Comparison of ENCODE assay signal across 8 mouse cellular contexts in genomic region chr5:123609843-123610242, GRCm38 (mm10). TPM values are rescaled to one million over a fixed set of nuclear protein-coding genes. Genes with fewer than 3 reads are reported as not detected.
DNase-seq lines count a peak whose midpoint lies in the region; ATAC-seq and TF ChIP-seq lines count a peak whose summit lies in the region.

No protein-coding gene starts in this region.

- no peaks in the 10 kb centered on the region for H3K27me3 ChIP-seq in kidney, adult 2 months (replicated peaks; ENCODE audit: control insufficient read depth, insufficient read depth, low read length)
- H3K27me3 ChIP-seq in kidney, embryonic 15.5 days: no peaks in the 10 kb centered on the region
- H3K27me3 ChIP-seq in midbrain, embryonic 11.5 days (ENCODE audit: control insufficient read depth, insufficient read depth, low read length): no peaks in the 10 kb centered on the region

- no peak overlapping the region for H3K4me2 ChIP-seq in kidney, embryonic 15.5 days
- no peak overlapping the region for H3K4me2 ChIP-seq in midbrain, embryonic 11.5 days

- DNase-seq in kidney, adult 2 months: peak; percentile 85
- DNase-seq in brain, embryonic 14.5 days (ENCODE audit: low read depth): peak; percentile 81
- peak; percentile 78 to 88 for DNase-seq in heart, postnatal 14 days
- peak; percentile 91 to 93 for DNase-seq in left cerebral cortex, adult 18-20 months (ENCODE audit: low spot score in 2 of 2)
- peak; percentile 97 for DNase-seq in midbrain, embryonic 11.5 days (ENCODE audit: low spot score, missing footprints)
- DNase-seq in spleen, postnatal 10 days (ENCODE audit: low spot score in 2 of 2): peak; percentile 38 to 75

- ATAC-seq in kidney, embryonic 15.5 days (replicated peaks; ENCODE audit: low FRiP score): no peak
- ATAC-seq in erythroblast, adult 5-6 weeks (replicated peaks; ENCODE audit: low FRiP score, poor library complexity, severe bottlenecking): peak; percentile 83
- no peak for ATAC-seq in midbrain, embryonic 11.5 days (ENCODE audit: low FRiP score)

- H3K4me3 ChIP-seq in kidney, adult 2 months (ENCODE audit: insufficient read depth, low read depth, low read length): no peak overlapping the region
- no peak overlapping the region for H3K4me3 ChIP-seq in kidney, embryonic 15.5 days (replicated peaks)
- H3K4me3 ChIP-seq in midbrain, embryonic 11.5 days (ENCODE audit: low read depth, low read length): no peak overlapping the region

- no peak overlapping the region for H3K27ac ChIP-seq in kidney, adult 2 months (ENCODE audit: insufficient read depth, low read depth, low read length)
- H3K27ac ChIP-seq in kidney, embryonic 15.5 days: no peak overlapping the region
- H3K27ac ChIP-seq in midbrain, embryonic 11.5 days (ENCODE audit: low read depth, low read length): no peak overlapping the region

- H3K9me3 ChIP-seq in kidney, embryonic 15.5 days (replicated peaks): no peaks in the 10 kb centered on the region
- no peaks in the 10 kb centered on the region for H3K9me3 ChIP-seq in midbrain, embryonic 11.5 days (ENCODE audit: control insufficient read depth, low read length)

- intact Hi-C loops in heart, postnatal 14 days (cut with DNase I): loop anchor here (2.0 to 5.0 kb wide), 2 partner anchors 25 to 168 kb away; no protein-coding TSS in a partner anchor

- TF ChIP-seq CTCF in kidney, adult 2 months (conservative IDR thresholded peaks at IDR 0.05; ENCODE audit: insufficient read depth, insufficient read length, low read depth, low read length): peak; percentile 94
- TF ChIP-seq CTCF in brain, embryonic 14.5 days (IDR thresholded peaks at IDR 0.05; ENCODE audit: borderline replicate concordance, extremely low read depth, insufficient read depth, insufficient read length): peak; percentile 94

- H3K36me3 ChIP-seq in kidney, adult 2 months (ENCODE audit: control insufficient read depth, insufficient read depth, low read length): peaks cover 4% of the 10 kb centered on the region
- H3K36me3 ChIP-seq in kidney, embryonic 15.5 days: peaks cover 77% of the 10 kb centered on the region
- peaks cover 11% of the 10 kb centered on the region; the same call in 1 of the 2 replicates for H3K36me3 ChIP-seq in midbrain, embryonic 11.5 days (ENCODE audit: control insufficient read depth, insufficient read depth, low read length)

- H3K9ac ChIP-seq in kidney, embryonic 15.5 days: no peak overlapping the region
- H3K9ac ChIP-seq in midbrain, embryonic 11.5 days (ENCODE audit: low read length): no peak overlapping the region

- H3K4me1 ChIP-seq in kidney, adult 2 months (ENCODE audit: control insufficient read depth, insufficient read depth, low read length): no peaks in the 10 kb centered on the region
- H3K4me1 ChIP-seq in kidney, embryonic 15.5 days: no peaks in the 10 kb centered on the region
- H3K4me1 ChIP-seq in midbrain, embryonic 11.5 days (ENCODE audit: control insufficient read depth, insufficient read depth, low read length): no peaks in the 10 kb centered on the region

- TF ChIP-seq POLR2A in kidney, adult 2 months (IDR thresholded peaks at IDR 0.05; ENCODE audit: low read depth, low read length): no peak
- TF ChIP-seq POLR2A in brain, embryonic 14.5 days (IDR thresholded peaks at IDR 0.05; ENCODE audit: borderline replicate concordance, extremely low read depth, insufficient read depth, insufficient read length, poor library complexity, severe bottlenecking): no peak

- 28% methylated on average over 4 of the region's 4 CpGs for WGBS in kidney, adult 2 months
- 37% methylated on average over 4 of the region's 4 CpGs for WGBS in kidney, embryonic 15.5 days
- WGBS in midbrain, embryonic 11.5 days: 34% methylated on average over 4 of the region's 4 CpGs

RNA-seq across cellular contexts. Expression of gene Vps33a, which starts 37.0 kb away (rescaled TPM):
- polyA plus RNA-seq in kidney, adult 2 months (2012; rRNA removed): 22.6 and 24.1 TPM in 2 replicates
- 28.9 and 29.7 TPM in 2 replicates for polyA plus RNA-seq in kidney, embryonic 15.5 days (2015; fragmentation: Nextera tagmentation; extraction: Ambion mirVana)
- polyA plus RNA-seq in brain, embryonic 14.5 days (2012; rRNA removed): 32.4 and 45.6 TPM in 2 replicates
- 7.7 and 11.5 TPM in 2 replicates for total RNA-seq in erythroblast, adult 5-6 weeks (2015; ENCODE audit: low replicate concordance)
- total RNA-seq in erythroblast, adult 5-6 weeks (2017; ENCODE audit: low replicate concordance): 6.3 and 9.5 TPM in 2 replicates
- total RNA-seq in heart, postnatal 14 days (2021): 10 to 100 TPM; 31.8 to 32.9 TPM
- 100 to 1,000 TPM in 1 of 2 experiments, 10 to 100 TPM in 1; 99.5 to 101 TPM for total RNA-seq in left cerebral cortex, adult 18-20 months (2021)
- 33.6 and 35.1 TPM in 2 replicates for polyA plus RNA-seq in midbrain, embryonic 11.5 days (2014; fragmentation: Nextera tagmentation; extraction: Ambion mirVana)
